Mouse (Mus musculus) gonadal fat pad, adult 2 months (tissue): ENCODE data around the gene Prdm10. TPM values are rescaled to one million over a fixed set of nuclear protein-coding genes. Genes with fewer than 3 reads are reported as not detected.

Experiments used
- DNase-seq: peaks from one replicate; pipeline ENCODE4 v3.0.0-alpha.2; 2012; ENCODE audit warnings: low read depth
- polyA plus RNA-seq: library from polyadenylated mRNA; depleted of rRNA; stranded (reverse); fragments of >200 nt; gene quantifications from 2 replicates; pipeline ENCODE4 v1.2.3, GENCODE M21; 2012; rRNA removed

Prdm10 gene
- polyA plus RNA-seq, 1 experiment, result 6.3 TPM

DNA sequence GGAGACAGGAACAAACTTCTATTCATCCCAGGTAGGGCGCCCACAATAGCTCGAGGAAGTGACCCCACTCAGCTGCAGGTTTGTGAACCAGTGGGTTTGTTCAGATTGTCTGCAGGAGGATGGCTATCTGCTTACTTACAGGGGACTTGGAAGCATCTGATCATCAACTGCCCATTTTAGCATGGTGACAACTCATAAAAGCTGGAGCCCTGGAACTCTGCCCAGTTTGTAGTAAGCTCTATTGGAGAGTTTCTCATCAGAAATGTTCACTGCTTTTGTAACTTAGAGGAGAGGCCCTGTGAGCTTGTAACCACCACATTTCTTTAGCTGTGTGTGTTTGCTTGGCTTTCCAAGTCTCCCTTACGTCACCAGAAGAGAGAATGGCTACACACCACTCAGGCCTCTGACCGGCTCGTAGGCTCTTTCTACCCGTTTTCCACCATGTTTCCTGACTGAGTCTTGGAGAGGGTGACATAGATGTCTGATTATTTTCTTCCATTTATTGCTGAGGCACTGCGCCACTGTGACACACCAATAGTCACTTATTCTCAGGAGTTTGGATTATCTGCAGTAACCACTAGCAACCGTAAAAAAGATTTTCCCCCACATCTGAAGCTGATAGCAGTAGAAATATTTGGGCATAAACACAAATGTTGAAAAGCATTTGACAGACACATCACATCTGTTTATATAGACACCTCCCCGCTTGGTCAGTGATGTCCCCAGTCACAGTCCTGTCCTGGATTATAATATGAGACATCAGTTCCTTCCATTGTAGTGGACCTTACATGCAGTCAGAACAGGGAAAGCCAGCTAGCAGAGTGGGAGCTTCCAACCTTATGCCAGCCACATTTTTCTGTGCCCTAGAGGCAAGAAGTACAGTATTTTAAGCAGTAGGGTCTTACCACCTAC lies 83.6 kb downstream of the Prdm10 start:
- DNase-seq, result no peak

DNA sequence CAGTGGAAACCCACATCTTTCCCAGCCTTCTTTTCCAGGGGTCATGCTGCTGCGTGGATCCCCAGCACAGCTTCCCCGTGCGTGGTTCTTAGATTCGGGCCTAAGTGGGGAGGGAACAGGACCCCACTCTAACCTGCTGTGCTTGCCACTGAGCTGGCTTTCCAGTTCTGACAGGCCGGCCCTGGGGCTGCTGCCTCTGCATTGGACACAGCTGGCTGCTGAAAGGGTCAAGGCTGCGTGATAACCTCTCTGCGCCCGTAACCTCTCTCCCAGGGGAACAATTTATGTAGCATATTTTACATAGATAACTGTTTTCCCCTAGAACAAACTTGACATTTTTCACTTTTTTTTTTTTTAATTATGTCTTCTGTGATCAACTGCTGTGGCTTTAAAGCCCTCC lies 84.7 kb downstream of the Prdm10 start:
- DNase-seq, result no peak

DNA sequence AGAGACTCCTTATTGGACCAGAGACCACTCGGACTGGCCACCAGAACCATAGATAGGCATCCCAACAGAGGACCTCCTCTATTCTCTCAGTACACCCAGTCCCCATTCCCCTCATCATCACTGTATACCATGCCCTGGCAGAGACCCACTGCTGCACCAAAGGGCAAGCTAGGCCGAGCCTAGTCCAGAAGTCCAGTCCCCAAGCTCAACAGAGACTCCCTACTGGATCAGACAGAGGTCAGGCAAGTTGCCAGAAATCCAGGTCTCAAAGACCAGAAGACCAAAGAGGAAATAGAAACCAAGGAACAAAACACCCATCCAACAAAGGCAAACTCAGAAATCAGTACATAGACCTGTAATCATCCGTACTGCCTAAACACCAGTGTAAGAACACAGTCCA lies 91.4 kb downstream of the Prdm10 start:
- DNase-seq, result no peak

DNA sequence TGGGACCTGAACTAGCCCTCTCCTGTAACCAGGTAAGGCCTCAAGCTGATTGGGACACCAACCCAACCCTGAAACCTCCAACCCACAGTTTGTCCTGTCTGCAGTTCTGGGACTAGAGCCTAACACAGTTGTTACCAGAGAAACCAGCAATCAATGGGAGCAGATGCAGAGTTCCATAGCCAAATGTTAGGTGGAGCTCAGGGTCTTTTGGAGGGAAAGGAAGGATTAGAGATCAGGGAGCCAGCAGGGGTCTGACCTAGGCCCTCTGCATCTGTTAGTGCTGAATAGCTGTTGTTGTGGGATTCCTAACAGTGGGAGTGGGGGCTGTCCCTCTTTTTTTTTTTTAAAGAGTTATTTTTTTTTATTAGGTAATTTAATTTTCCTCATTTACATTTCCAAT lies 96.3 kb downstream of the Prdm10 start:
- DNase-seq, result no peak

DNA sequence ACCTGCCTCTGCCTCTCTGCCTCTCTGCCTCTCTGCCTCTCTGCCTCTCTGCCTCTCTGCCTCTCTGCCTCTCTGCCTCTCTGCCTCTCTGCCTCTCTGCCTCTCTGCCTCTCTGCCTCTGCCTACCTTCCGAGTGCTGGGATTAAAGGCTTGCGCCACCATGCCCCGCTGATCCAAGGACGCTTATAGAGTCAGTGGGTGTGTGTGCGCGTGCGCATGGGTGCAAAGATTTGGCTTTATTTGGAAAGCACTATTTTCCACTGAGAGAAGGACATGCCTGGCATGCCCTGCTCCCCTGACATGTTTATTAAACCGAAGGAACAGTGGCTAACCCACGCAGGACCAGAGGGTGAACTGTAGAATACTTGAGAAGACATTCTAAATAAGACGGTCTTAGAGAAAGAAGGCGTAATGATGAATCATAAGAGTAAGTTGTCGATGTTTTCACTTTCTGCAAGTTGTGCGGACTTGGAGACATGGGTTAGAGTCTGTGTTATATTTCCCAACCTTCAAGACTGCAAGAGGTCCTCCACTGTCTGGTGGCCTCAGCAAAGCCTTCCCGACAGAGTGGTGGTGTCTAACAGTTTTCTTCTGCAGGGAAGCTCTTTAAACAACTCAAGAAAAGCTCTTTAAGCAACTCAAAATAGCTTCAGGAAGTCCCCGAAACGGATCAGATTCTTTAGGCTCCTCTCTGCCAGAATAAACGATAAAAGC lies 104.6 kb downstream of the Prdm10 start:
- DNase-seq, result no peak

DNA sequence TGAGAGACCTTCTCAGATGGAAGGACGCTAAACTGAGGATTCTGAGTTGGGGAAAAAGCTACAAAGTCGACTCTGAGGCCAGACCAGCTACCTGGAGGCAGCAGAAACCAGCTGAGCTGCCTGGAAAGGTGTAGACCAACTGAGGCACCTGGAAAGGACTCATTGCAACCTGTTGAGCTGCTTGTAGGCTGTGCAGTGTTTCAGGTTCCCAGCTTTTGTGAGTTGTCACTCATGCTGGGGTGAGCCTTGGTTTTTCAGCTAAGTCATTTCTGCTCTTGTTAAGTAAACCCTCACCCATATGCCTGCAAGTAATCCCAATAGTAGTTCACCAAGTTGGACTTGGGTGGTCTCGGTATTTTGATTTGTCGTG lies 105.1 kb downstream of the Prdm10 start:
- DNase-seq, result no peak

DNA sequence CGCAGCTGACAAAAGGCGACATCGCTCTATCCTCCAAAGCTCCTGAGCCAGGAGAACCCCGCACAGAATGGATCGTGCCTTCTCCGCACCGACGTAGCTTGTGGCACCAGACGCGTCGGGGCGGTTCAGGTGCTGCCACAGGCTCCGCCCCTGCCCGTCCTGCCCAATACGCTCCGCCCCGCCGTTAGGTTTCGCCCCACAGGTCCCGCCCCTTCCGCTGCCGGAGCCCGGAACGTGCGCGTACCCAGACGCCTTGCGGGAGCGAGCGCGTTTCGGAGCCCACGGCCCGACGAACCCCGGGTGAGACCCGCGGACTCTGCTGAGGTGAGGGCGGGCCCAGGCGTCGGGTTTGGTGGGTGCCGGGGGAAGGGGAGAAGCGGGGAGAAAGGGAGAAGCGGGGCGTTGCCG lies 105.6 kb downstream of the Prdm10 start, which contains the start of gene Nfrkb:
Nfrkb (plus strand) TSS at position 246 of the 408 bp plus-strand sequence.
- no peak for DNase-seq

DNA sequence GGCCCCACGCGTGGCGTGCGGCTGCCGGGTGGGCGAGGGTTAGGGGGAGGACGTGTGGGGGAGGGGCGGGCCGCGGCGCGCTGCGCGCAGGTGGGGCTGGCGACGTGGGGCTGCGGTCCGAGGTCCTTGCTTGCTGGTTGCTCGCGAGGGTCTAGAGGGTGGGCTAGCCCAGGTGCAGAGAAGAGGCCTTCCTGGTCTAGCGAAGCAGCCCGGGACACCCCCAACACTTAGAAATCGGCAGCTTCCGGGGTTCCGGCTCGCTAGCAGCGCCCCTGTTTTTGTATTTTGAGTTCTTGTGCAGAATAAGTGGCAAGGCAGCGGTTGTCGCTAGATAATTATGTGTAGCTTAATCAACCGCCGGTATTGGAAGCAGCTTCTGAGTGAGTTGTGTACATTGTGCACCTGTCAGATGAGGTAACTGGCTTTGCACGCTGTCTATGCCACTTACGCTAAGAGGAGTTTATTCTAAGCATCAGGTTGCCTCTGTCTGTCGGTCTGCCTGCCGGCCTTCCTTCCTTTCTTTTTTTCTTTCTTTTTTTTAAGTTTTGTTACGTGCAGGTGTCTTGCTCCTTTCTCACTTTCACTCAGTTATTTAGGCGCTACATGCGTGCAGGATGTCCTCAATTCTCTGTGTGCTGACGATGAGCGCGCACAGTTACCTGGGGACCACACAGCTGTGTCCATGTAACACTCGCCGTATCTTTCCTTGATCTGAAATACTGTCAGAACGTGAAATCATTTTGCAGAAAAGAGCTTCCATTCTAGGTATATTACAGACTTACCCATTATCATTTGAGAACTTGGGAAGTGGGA lies 106.2 kb downstream of the Prdm10 start:
- no peak for DNase-seq

DNA sequence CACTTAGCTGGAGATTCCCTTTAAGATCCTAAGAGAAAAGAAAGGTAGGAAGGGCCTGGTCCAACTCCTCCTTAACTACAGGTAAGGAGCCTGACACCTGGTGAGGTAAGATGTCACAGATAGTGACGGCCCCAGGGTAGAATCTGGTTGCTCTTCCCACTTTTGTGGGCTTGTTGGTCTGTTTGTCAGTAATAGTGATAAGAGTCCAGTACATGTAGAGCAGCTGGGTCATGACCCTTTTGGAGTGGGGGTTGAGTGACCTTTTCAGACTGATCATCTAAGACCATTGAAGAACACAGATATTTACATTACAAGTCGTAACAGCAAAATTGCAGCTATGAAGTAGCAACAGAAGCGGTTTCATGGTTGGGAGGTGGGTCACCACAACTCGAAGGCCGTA lies 106.9 kb downstream of the Prdm10 start:
- no peak for DNase-seq

DNA sequence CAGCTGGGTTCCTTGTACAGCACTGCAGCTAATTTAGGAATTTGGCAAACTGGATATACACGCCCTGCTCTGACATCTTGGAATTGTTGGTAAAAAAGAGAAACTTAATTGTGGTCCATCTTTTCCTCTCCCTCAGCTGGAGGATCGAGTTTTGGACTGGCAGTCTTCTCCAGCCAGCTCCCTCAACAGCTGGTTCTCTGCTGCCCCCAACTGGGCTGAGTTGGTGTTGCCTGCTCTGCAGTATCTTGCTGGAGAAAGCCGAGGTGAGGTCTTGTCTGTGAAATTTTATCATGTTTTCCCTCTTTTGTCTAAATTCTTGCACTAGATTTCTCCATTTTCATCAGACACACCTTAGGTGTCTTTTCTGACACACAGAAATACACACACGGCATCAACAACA lies 120.1 kb downstream of the Prdm10 start:
- no peak for DNase-seq

DNA sequence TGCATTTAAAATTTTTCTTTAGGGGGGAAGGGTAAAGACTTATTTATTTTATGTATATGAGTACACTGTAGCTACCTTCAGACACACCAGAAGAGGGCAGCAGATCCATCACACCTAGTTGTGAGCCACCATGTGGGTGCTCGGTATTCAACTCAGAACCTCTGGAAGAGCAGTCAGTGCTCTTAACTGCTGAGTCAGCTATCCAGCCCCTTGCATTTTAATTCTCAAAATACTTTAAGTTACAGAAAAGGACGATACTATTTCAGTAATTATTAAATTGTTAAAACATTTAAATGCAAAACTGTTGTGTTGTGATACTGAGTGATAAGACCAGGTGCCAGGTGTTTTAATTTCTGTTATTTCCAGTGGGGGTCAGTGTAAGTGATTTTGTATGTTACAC lies 124.0 kb downstream of the Prdm10 start:
- DNase-seq, result no peak

DNA sequence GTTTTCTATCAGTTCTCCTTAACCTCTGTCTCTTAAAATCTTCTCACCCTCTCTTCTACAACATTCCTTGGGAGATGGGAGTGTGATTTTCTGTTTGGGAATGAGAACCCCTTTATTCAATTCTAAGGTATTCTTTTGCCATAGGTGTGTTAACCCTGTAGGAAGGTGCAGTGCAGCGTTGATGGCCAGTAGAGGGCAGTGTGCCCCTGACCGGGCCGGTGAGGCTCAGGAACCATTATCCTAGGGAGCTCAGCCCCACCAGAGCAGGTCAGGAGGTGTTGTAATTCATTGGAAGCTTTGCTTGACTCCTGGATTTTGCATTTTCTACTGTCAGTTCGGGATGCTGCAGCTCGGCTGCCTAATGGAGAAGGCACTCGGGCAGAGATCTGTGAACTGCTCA lies 124.9 kb downstream of the Prdm10 start:
- DNase-seq, result no peak

DNA sequence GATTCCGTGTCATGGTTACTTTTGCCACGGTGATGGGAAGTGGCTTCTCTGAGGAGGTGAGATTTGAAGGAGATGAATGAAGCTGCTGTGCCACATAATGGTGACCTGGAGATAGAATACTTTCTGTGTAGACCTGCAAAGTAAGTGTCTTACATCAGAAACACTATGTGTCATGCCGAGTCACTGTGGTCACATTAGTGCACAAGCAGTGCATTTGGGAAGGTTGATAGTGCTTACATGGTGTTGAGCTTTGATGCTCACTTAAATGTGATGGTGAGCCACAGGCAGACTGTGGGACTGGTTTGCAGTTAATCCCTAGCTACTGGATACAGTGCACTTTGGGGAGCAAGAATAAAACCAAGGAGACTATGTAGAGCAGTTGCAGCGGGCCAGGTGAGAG lies 131.8 kb downstream of the Prdm10 start:
- no peak for DNase-seq

DNA sequence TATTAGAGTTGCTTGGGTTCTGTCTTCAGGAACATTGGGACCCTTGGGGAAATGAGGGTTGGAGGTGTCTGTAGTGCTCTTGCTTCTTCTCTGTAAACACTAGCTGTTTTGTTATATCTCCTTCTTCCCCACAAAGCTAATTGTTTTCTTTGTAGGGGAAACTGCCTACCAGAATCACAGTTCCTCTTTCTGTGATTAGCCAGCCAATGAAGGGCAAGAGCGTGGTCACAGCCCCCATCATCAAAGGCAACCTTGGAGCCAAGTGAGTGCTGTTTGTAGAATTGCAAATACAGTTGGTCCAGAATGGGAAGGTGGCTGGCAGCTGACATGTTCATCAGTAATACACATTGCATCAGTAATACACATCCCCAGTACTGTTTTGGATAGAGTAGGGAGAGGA lies 138.5 kb downstream of the Prdm10 start:
- no peak for DNase-seq

DNA sequence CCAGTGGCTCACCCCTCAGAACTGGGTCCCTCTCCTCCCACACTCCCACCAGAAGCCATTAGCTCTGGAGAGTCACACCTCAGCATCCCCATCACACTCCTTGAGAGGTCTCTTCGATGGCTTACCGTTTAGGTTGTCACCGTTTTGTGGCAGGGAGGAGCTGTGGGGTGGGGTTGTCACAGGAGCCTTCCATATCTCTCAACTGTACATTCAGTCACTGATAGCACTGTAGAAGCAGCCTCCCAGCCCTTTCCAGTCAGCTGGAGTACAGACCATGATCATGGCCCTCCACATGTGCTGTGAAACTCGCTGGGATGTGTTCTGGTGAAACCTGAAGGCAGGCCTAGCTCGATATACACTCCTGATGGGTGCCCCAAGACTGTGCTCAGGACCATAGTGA lies 141.8 kb downstream of the Prdm10 start:
- no peak for DNase-seq

DNA sequence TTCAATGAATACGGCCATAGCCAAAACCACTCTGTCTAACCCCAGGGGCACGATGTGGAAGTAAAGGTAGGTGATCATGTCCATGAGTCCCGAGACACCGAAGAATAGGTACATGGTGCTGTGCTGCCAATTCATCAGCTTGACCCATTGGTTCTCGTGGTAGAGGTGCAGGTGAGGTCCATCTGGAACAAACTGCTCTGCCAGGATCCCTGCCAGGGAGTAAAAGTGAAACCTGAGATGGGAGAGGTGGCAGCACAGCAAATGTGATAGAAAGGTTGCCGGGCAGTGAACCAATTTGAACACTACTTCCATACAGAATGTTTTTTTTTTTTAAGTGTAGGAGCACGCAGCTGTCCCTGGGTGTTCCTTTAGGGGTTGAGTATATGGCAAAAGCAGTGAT lies 148.6 kb downstream of the Prdm10 start:
- no peak for DNase-seq

DNA sequence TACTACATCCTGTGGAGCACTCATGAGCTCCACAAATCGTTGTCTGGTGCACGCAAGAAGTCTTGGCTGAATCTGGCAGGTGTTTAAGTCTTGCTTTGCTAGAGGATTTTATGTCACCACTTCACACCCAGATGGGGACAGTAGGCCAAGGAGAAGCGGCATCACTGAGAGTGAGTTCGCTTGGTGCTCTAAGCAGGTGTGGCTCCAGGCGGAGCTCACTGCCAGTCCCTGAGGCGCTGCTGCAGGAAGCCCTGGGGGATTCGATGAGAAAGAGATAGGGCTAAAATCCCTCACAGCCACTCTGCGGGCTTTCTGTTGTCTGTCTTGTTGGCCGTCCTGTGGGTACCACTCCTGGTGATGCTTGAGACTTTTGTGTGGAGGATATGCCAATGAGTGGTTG lies 149.7 kb downstream of the Prdm10 start:
- no peak for DNase-seq

Other genes starting within 250 kb of the Prdm10 start
- gene Zbtb44, start 249.9 kb upstream of the Prdm10 start, polyA plus RNA-seq, result 6.3 and 8.1 TPM in 2 replicates
- gene St14, start 148.7 kb upstream of the Prdm10 start, polyA plus RNA-seq, result 88.9 and 116 TPM in 2 replicates
- gene Aplp2, start 68.7 kb upstream of the Prdm10 start, polyA plus RNA-seq, result 607 and 890 TPM in 2 replicates
- 22.7 and 23.0 TPM in 2 replicates for gene Nfrkb, start 105.7 kb downstream of the Prdm10 start, polyA plus RNA-seq
- 223 and 553 TPM in 2 replicates for gene Tmem45b, start 183.9 kb downstream of the Prdm10 start, polyA plus RNA-seq